Mouse (Mus musculus): ENCODE measurements around the gene Tlnrd1.
"Not testable (repeated sequence)": the region's sequence is repeated elsewhere in the genome, so short reads cannot be mapped to it uniquely, and the experiment has no call there.

Tlnrd1 gene

GRCm38 (mm10) chr7:83884021-83884658 lies at the start of gene Tlnrd1, which contains the start of gene Mesd:
Tlnrd1 (minus strand) TSS chr7:83884305.
Mesd (plus strand) TSS chr7:83884466.
- peak; percentile 90 to 94 for DNase-seq

DNA sequence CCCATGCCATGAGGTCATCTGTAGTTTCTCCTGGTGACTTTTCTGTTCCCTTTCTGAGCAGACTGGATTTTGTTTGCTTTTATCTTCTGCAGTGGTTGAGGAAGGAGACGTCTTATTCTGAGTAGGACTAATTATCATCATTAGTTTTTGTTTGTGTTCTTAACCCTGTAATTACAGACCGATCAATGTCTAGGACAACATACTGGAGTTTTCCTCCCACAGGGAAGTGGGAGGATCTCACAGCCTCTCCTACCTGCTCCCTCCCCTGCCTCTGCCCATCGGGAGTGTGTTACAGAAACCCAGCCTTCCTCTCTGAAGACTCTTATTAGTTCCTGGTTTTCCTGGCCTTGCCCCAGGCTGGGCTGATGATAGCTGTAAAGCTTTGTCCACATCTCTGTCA lies 37.5 kb upstream of the Tlnrd1 start:
- no peak for DNase-seq

GRCm38 (mm10) chr7:83920241-83920640 lies 36.1 kb upstream of the Tlnrd1 start:
- no peak for DNase-seq

GRCm38 (mm10) chr7:83914566-83914965 lies 30.5 kb upstream of the Tlnrd1 start:
- DNase-seq = peak; percentile 92 to 93

DNA sequence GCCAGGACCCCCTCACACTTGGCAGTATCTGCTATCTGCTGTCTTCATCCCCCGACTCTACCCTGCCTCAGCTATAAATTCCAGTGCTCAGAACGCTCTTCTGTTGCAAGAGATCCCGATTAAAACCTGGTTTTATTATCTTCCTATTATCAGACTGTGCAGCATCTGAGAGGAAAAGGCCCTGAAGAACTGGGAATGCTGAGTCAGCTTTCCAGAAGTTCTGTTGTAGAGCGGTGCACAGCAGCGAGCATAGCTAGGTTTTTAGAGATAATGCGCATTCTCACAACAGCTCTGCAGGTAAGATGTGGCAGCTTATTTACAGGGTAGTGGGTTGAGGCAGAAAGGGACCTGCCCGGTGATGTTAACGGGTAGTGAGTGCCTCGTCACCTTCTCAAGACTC lies 29.9 kb upstream of the Tlnrd1 start:
- no peak for DNase-seq

GRCm38 (mm10) chr7:83913405-83913932 lies 29.4 kb upstream of the Tlnrd1 start:
- DNase-seq = no peak

GRCm38 (mm10) chr7:83911909-83912308 lies 27.8 kb upstream of the Tlnrd1 start:
- DNase-seq = no peak

DNA sequence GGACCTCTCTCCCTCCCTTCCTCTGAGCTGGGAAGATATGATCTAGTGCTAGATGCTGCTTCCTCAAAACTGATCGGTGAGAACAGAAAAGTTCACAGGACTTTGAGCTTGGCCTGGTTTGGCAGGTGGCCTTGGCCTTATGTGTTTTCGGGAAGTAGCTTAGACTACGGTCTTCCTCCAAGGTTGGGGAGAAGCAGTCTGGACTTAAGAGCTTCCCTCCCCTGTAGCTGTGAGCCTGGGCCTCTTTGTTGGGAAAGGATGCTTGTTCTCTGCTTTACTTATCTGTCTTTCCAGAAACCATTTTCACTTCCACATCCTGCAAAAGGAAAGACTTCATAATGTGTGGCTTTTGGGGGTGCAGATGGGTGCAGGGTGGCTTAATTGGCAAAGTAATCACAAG lies 20.7 kb upstream of the Tlnrd1 start:
- DNase-seq = no peak

- no peak for DNase-seq
Measured at GRCm38 (mm10) chr7:83902296-83903145, 18.4 kb upstream of the Tlnrd1 start.

DNA sequence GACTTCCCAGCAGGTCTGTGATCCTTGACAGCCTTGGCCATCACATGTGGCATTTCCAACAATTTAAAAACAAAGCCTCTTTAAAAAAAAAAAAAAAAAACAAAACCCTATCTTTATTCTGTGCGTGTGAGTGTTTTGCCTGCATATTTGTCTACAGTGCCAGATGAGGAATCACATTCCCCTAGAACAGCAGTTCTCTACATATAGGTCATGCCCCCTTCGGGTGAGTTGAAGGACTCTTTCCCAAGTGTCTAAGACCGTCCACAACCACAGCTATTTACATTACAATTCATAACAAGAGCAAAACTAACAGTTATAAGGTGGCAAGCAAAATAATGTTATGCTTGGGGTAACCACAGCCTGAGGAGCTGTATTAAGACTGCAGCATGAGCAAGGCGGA lies 17.3 kb upstream of the Tlnrd1 start:
- no peak for DNase-seq

- DNase-seq = no peak
Measured at GRCm38 (mm10) chr7:83900519-83900918, 16.4 kb upstream of the Tlnrd1 start.

DNA sequence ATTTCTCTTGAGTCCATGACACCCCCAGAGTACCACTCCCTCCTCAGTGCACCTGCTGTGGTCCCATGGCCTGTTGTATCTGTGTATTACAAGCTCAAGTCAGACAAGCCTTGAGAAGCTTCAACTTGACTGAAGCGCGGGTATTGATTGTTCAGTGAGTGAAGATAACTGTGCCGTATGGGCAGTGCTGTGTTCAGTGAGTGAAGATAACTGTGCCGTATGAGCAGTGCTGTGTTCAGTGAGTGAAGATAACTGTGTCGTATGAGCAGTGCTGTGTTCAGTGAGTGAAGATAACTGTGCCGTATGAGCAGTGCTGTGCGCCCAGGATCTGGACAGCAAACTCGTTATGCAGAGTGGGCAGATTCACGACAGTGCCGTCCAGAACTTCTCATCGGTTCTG lies 14.2 kb upstream of the Tlnrd1 start:
- DNase-seq = no peak

DNA sequence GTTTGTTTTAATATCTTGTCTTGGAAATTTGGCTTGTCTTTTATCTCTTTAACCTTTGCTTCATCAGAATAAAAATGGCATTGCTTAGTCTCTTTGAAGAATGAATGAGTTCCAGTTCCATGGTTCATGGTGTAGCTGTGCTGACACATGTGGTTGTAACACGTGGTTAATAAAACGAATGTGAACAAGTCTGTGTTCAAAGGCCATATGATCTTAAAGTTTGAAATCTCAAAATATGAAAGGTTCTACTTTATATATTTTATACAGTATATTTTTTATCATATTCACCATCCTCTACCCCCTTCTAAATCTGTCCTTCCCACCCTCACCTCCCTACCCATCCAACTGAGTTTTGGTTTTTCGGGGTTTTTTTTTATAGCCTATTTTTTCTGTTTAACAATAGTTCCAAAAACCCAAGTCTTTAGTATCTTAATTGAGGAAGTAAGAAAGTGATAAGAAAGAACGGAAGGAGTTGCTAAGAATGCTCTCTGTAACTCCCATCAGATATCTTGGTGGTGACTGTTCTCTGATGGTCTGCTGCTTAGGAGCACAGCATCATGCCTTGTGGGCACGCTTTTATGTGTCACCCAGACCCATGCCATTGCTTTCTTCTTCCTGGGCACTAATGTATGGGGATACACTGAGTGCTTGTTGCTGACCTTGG lies 12.1 kb upstream of the Tlnrd1 start:
- no peak for DNase-seq

- DNase-seq = no peak
Measured at GRCm38 (mm10) chr7:83894348-83894747, 10.2 kb upstream of the Tlnrd1 start.

GRCm38 (mm10) chr7:83892333-83892669 lies 8.2 kb upstream of the Tlnrd1 start:
- DNase-seq = no peak

- peak; percentile 100 for DNase-seq
Measured at GRCm38 (mm10) chr7:83891433-83892332, 7.6 kb upstream of the Tlnrd1 start.

GRCm38 (mm10) chr7:83889946-83890345 lies 5.8 kb upstream of the Tlnrd1 start:
- DNase-seq = not testable (repeated sequence)

- peak; percentile 29 to 42 for DNase-seq
Measured at GRCm38 (mm10) chr7:83889383-83889782, 5.3 kb upstream of the Tlnrd1 start.

- peak; percentile 22 to 45 for DNase-seq
Measured at GRCm38 (mm10) chr7:83886366-83887129, 2.4 kb upstream of the Tlnrd1 start.

DNA sequence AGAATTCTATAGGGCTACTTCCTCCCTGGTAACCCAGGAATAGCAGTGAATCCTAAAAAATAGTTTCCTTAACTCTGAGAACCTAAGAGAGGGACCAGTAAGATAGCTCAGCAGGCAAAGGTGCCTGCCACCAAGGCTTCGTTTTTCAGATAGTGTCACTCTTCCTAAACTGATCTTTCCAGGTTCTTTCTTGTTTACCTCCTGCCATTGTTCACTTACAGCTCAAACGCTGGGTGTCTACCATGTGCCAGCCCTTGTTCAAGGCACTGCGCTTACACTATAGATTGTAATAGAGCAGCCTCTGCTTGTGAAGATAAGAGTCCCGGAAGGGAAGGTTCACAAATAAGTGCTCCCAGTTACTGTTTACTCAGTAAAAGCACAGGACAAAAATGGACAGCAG lies 1.7 kb upstream of the Tlnrd1 start:
- DNase-seq = no peak

GRCm38 (mm10) chr7:83884921-83885532 lies 922 bp upstream of the Tlnrd1 start:
- peak in 1 of 2 experiments; percentile 10 for DNase-seq
